Mouse (Mus musculus) CD4-positive helper T cell, adult 2 months (primary cell): ENCODE measurements around the gene Cdc42se1.

Experiments used
- DNase-seq: peaks from one replicate; pipeline ENCODE4 v3.0.0-alpha.2; 2012; ENCODE audit warnings: low read depth, missing footprints, low spot score

Cdc42se1 gene

GRCm38 (mm10) chr3:95283589-95283941 lies 55.0 kb downstream of the Cdc42se1 start:
- DNase-seq: no peak

- DNase-seq: no peak
Measured at GRCm38 (mm10) chr3:95284062-95284461, 55.5 kb downstream of the Cdc42se1 start.

- no peak for DNase-seq
Measured at GRCm38 (mm10) chr3:95284501-95285281, 56.2 kb downstream of the Cdc42se1 start.

- no peak for DNase-seq
Measured at GRCm38 (mm10) chr3:95285390-95285789, 56.9 kb downstream of the Cdc42se1 start.
